Mouse (Mus musculus): Measurements from ENCODE around the gene Scn2a. TPM values are rescaled to one million over a fixed set of nuclear protein-coding genes. Genes with fewer than 3 reads are reported as not detected.

Gene Scn2a
- 2.7 TPM for polyA plus RNA-seq (2021)

DNA sequence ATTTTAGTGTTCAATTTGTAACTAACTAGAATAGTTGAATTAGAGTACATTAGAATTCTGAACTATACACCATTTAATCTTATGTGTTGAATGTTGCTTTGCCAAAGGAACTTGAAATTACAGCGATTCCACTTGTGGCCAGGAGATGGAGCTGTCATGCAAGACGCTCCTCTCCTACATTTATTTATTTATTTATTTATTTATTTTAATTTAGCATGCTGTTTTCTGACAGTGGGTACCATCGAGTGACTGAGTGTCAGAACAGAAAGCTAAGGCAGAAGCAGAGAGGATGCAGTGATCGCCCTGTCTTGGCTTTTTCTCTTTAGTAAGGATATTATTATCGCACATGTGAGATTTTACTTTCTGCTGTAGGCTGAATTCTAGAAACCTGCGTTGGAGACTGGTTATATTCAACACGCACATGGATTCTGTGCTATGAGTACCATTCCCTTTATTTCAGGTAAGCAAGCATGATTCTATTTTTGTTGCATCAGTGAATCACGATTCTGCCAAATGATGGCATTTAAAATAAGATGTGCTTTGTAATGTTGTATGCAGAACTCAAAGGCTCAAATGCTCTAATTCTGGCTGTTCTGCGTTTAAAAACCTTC lies at the start of gene Scn2a:
Gene Scn2a, plus strand, starts transcription at position 216 of the 611 bp plus-strand sequence.
- ATAC-seq (no peak), DNase-seq (ENCODE audit: low read depth, low spot score) (no peak)
- H3K27me3 ChIP-seq: peaks cover 8% of the 10 kb centered on the region
- TF ChIP-seq CTCF (IDR thresholded peaks at IDR 0.05): peak; percentile 74
- CTCF ChIA-PET: no interaction called here
- in situ Hi-C loops (cut with MboI; ENCODE audit: low pct_unique_long_range_greater_than_20kb): loop anchor here (25.0 kb wide), 1 partner anchor 792 kb away; no protein-coding TSS in a partner anchor
- POLR2A ChIA-PET: no interaction called here

- no peak for DNase-seq (ENCODE audit: low read depth, low spot score)
- TF ChIP-seq CTCF (IDR thresholded peaks at IDR 0.05): no peak
- H3K27me3 ChIP-seq: no peaks in the 10 kb centered on the region
- ChIA-PET CTCF (no interaction called here), POLR2A (no interaction called here)
- no peak for ATAC-seq
- in situ Hi-C loops (cut with MboI; ENCODE audit: low pct_unique_long_range_greater_than_20kb): no loop called here
Observed at GRCm38 (mm10) chr2:65587679-65588078, 32.9 kb upstream of the Scn2a start.

DNA sequence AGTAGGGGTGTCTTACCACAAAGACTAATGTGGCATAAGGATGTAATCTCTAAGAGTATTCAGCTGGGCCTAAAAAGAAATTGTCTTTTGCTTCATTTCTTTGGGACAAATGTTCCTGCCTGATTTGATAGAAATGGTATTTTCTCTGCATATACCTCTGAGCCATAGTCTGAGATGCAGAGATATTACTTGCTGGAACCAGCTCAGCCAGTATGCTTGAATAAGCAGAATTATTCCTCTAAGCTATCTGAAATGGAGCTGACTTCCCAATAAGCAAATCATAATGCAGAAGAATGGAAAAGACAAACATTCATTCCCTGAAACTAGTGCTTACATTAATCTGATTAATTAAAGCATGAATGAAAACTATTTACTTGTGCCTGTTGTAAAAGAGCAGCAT lies 12.8 kb upstream of the Scn2a start:
- no peak for TF ChIP-seq CTCF (IDR thresholded peaks at IDR 0.05)
- ATAC-seq: no peak
- peaks cover 4% of the 10 kb centered on the region for H3K27me3 ChIP-seq
- DNase-seq (ENCODE audit: low read depth, low spot score): no peak
- POLR2A ChIA-PET: no interaction called here
- in situ Hi-C loops (cut with MboI; ENCODE audit: low pct_unique_long_range_greater_than_20kb): loop anchor here (25.0 kb wide), 1 partner anchor 804 kb away; no protein-coding TSS in a partner anchor
- CTCF ChIA-PET: no interaction called here

- ATAC-seq (no peak), DNase-seq (ENCODE audit: low read depth, low spot score) (no peak)
- peaks cover 4% of the 10 kb centered on the region for H3K27me3 ChIP-seq
- POLR2A ChIA-PET: no interaction called here
- TF ChIP-seq CTCF (IDR thresholded peaks at IDR 0.05): no peak
- in situ Hi-C loops (cut with MboI; ENCODE audit: low pct_unique_long_range_greater_than_20kb): loop anchor here (25.0 kb wide), 1 partner anchor 800 kb away; no protein-coding TSS in a partner anchor
- CTCF ChIA-PET: no interaction called here
Observed at GRCm38 (mm10) chr2:65611887-65612286, 8.7 kb upstream of the Scn2a start.

- ChIA-PET POLR2A (no interaction called here), CTCF (interaction anchor here (0.7 kb wide), 1 partner anchor 9 kb away, joined by 3 read pairs; no protein-coding TSS in a partner anchor)
- in situ Hi-C loops (cut with MboI; ENCODE audit: low pct_unique_long_range_greater_than_20kb): loop anchor here (25.0 kb wide), 1 partner anchor 793 kb away; no protein-coding TSS in a partner anchor
- peaks cover 3% of the 10 kb centered on the region for H3K27me3 ChIP-seq
- ATAC-seq (no peak), DNase-seq (ENCODE audit: low read depth, low spot score) (no peak)
- TF ChIP-seq CTCF (IDR thresholded peaks at IDR 0.05): no peak
Observed at GRCm38 (mm10) chr2:65619781-65620180, 790 bp upstream of the Scn2a start.

- no peak for ATAC-seq
- POLR2A ChIA-PET: no interaction called here
- no peak for TF ChIP-seq CTCF (IDR thresholded peaks at IDR 0.05)
- in situ Hi-C loops (cut with MboI; ENCODE audit: low pct_unique_long_range_greater_than_20kb): loop anchor here (25.0 kb wide), 1 partner anchor 791 kb away; no protein-coding TSS in a partner anchor
- DNase-seq (ENCODE audit: low read depth, low spot score): no peak
- CTCF ChIA-PET: no interaction called here
- H3K27me3 ChIP-seq: peaks cover 11% of the 10 kb centered on the region
Observed at GRCm38 (mm10) chr2:65621254-65621653, 683 bp downstream of the Scn2a start.

DNA sequence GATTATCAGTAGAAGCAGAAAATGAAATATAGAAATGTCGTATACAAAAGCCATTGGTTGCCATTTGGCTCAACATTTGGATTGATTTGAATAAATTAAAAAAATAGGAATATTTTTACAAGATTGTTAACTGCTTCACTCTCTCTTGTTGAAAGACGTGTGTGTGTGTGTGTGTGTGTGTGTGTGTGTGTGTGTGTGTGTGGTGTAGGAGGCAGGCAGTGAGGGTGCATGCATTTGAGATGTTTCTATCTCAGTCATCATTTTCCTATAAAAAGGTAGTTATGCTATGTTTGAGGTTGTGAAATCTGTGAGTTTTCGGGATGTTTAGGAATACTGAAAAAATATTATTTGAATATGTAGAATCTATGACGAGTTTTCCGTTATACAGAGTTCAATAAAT lies 1.3 kb downstream of the Scn2a start:
- in situ Hi-C loops (cut with MboI; ENCODE audit: low pct_unique_long_range_greater_than_20kb): loop anchor here (25.0 kb wide), 1 partner anchor 790 kb away; no protein-coding TSS in a partner anchor
- DNase-seq (ENCODE audit: low read depth, low spot score) (no peak), ATAC-seq (no peak)
- H3K27me3 ChIP-seq: peaks cover 13% of the 10 kb centered on the region
- ChIA-PET POLR2A (no interaction called here), CTCF (no interaction called here)
- no peak for TF ChIP-seq CTCF (IDR thresholded peaks at IDR 0.05)

DNA sequence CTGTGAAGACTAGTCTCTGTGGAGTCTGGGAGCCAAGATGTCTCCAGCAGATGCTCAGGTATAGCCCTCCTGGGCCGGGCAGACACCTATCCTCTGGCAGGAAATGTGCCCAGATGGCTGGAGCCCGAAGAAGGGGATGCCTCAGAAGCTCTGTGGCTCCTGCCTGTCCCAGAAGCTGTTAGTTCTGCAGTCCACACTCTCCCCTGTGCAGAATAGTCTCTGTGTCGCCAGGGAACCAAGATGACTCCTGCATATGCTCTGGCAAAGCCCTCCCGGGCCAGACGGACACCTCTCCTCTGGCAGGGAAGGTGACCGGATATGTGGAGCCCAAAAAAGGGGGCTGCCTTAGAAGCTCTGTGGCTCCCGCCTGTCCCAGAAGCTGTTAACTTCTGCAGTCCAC lies 32.1 kb downstream of the Scn2a start:
- ATAC-seq (no peak), DNase-seq (ENCODE audit: low read depth, low spot score) (no peak)
- peaks cover 18% of the 10 kb centered on the region for H3K27me3 ChIP-seq
- ChIA-PET CTCF (interaction anchor here (1.2 kb wide), 1 partner anchor 18 kb away, joined by 3 read pairs; no protein-coding TSS in a partner anchor), POLR2A (no interaction called here)
- TF ChIP-seq CTCF (IDR thresholded peaks at IDR 0.05): no peak
- in situ Hi-C loops (cut with MboI; ENCODE audit: low pct_unique_long_range_greater_than_20kb): no loop called here

DNA sequence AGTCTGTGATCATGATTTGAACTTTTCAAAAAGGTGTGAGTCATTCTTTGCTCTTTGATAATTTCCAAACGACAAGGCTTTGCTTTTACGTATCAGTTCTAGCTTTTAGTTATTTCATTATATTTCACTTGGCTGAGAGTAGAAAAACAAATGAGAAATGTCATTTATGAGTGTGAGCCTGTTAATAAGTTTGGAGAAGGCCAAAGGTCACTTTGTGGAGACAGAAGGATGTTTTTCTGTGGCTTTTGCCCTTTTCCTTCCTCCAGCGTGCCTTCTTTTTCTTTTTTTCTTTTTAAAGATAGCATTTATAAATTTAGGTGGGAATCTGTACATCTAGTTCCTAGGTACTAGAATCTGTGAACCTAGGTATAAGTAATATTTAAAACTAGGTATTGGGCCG lies 36.5 kb downstream of the Scn2a start:
- in situ Hi-C loops (cut with MboI; ENCODE audit: low pct_unique_long_range_greater_than_20kb): no loop called here
- ChIA-PET CTCF (interaction anchor here (1.7 kb wide), 1 partner anchor 11 kb away, joined by 5 read pairs; no protein-coding TSS in a partner anchor), POLR2A (no interaction called here)
- DNase-seq (ENCODE audit: low read depth, low spot score) (no peak), ATAC-seq (no peak)
- H3K27me3 ChIP-seq: peaks cover 53% of the 10 kb centered on the region
- TF ChIP-seq CTCF (IDR thresholded peaks at IDR 0.05): no peak

GRCm38 (mm10) chr2:65658430-65658829 lies 37.9 kb downstream of the Scn2a start:
- in situ Hi-C loops (cut with MboI; ENCODE audit: low pct_unique_long_range_greater_than_20kb): no loop called here
- no peak for ATAC-seq
- no peak for TF ChIP-seq CTCF (IDR thresholded peaks at IDR 0.05)
- no peak for DNase-seq (ENCODE audit: low read depth, low spot score)
- POLR2A ChIA-PET: no interaction called here
- CTCF ChIA-PET: interaction anchor here (1.1 to 1.7 kb wide), 2 partner anchors 10 to 31 kb away, joined by 3 to 5 read pairs; no protein-coding TSS in a partner anchor
- H3K27me3 ChIP-seq: peaks cover 61% of the 10 kb centered on the region

GRCm38 (mm10) chr2:65663892-65664291 lies 43.3 kb downstream of the Scn2a start:
- in situ Hi-C loops (cut with MboI; ENCODE audit: low pct_unique_long_range_greater_than_20kb): no loop called here
- CTCF ChIA-PET: no interaction called here
- POLR2A ChIA-PET: no interaction called here
- ATAC-seq: no peak
- peaks cover 50% of the 10 kb centered on the region for H3K27me3 ChIP-seq
- no peak for TF ChIP-seq CTCF (IDR thresholded peaks at IDR 0.05)
- DNase-seq (ENCODE audit: low read depth, low spot score): no peak

Data from Patski (cell line).